Mouse (Mus musculus) lung, embryonic 14.5 days (tissue): ENCODE measurements around the gene Eya3. TPM values are rescaled to one million over a fixed set of nuclear protein-coding genes. Genes with fewer than 3 reads are reported as not detected.

Source experiments
- ATAC-seq: fragments of 200-750 bp; cut with Nextera tagmentation; 2 replicates; pipeline ENCODE4 v1.8.0; 2017; ENCODE audit warnings: mild to moderate bottlenecking, moderate TSS enrichment, moderate library complexity; ENCODE audit not compliant: insufficient read depth
- DNase-seq: peaks from one replicate; pipeline ENCODE4 v3.0.0-alpha.2; 2015
- H3K27ac ChIP-seq: fragments of 300-500 bp; sonication (generic); 2 replicates; pipeline ENCODE4 v1.5.1; 2014; ENCODE audit warnings: low read depth, mild to moderate bottlenecking, moderate library complexity
- H3K27me3 ChIP-seq: fragments of 300-500 bp; sonication (generic); 2 replicates; pipeline ENCODE4 v1.6.1; 2014; ENCODE audit warnings: low read length, control low read depth; ENCODE audit not compliant: insufficient read depth
- H3K36me3 ChIP-seq: fragments of 300-500 bp; sonication (generic); 2 replicates; pipeline ENCODE4 v1.6.1; 2014; ENCODE audit warnings: control low read depth; ENCODE audit not compliant: insufficient read depth
- H3K4me1 ChIP-seq: fragments of 300-500 bp; sonication (generic); 2 replicates; pipeline ENCODE4 v1.6.1; 2014; ENCODE audit warnings: antibody characterized with exemption, control low read depth; ENCODE audit not compliant: insufficient read depth
- H3K4me2 ChIP-seq: fragments of 300-500 bp; sonication (generic); 2 replicates; pipeline ENCODE4 v1.6.1; 2014; ENCODE audit warnings: mild to moderate bottlenecking
- H3K4me3 ChIP-seq: fragments of 300-500 bp; sonication (generic); 2 replicates; pipeline ENCODE4 v1.5.1; 2014; ENCODE audit warnings: low read depth, low read length
- H3K9ac ChIP-seq: fragments of 300-500 bp; sonication (generic); 2 replicates; pipeline ENCODE4 v1.6.1; 2014
- H3K9me3 ChIP-seq: fragments of 300-500 bp; sonication (generic); 2 replicates; pipeline ENCODE4 v1.6.1; 2016; ENCODE audit warnings: low read depth, low read length, control low read depth
- CTCF ChIP-seq: IDR thresholded peaks from 2 replicates; pipeline ENCODE4 v1.5.1; 2016; ENCODE audit warnings: antibody characterized with exemption, low read depth
- WGBS: fragments of 180-500 bp; shearing (Covaris S2); extraction: QIAGEN DNeasy Blood & Tissue Kit; methylation state at CpG from one replicate; pipeline ENCODE4 v1.1.7; 2014; 5-methylcytosine and 5-hydroxymethylcytosine counted together
- polyA plus RNA-seq: library from polyadenylated mRNA; unstranded; fragments of >200 nt; fragmentation: Nextera tagmentation; extraction: Ambion mirVana; gene quantifications from 2 replicates; pipeline ENCODE4 v1.2.1, GENCODE M21; 2014

Eya3 gene
- polyA plus RNA-seq, 1 experiment from 2014 or later: 29.5 TPM

DNA sequence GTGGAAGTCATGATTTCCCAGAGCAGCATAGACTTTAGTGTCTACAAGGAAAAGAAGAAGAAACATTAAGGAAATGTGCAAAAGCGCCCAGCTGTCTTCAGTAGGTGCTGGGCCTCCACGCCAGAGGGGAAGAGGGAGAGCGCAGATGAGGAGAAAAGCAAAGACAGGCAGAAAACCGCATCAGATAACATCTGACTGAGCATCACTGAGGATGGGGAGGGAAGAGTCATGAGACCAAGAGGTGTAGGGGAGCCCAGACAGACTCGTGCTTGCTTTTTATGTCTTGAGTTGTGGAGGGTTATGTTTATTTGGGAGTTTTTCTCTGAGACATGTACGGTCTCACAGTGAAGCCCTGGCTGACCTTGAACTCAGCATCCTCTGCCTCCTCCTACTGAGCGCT is 102.7 kb downstream of the Eya3 start:
- Histone ChIP-seq H3K36me3 (no peaks in the 10 kb centered on the region), H3K27me3 (no peaks in the 10 kb centered on the region), H3K9me3 (no peaks in the 10 kb centered on the region), H3K4me1 (no peaks in the 10 kb centered on the region), H3K4me2 (no peak overlapping the region), H3K27ac (no peak overlapping the region), H3K9ac (no peak overlapping the region), H3K4me3 (no peak overlapping the region)
- DNase-seq (no peak), ATAC-seq (no peak)
- 84% methylated on average over 7 of the region's 7 CpGs for WGBS
- TF ChIP-seq CTCF: no peak

DNA sequence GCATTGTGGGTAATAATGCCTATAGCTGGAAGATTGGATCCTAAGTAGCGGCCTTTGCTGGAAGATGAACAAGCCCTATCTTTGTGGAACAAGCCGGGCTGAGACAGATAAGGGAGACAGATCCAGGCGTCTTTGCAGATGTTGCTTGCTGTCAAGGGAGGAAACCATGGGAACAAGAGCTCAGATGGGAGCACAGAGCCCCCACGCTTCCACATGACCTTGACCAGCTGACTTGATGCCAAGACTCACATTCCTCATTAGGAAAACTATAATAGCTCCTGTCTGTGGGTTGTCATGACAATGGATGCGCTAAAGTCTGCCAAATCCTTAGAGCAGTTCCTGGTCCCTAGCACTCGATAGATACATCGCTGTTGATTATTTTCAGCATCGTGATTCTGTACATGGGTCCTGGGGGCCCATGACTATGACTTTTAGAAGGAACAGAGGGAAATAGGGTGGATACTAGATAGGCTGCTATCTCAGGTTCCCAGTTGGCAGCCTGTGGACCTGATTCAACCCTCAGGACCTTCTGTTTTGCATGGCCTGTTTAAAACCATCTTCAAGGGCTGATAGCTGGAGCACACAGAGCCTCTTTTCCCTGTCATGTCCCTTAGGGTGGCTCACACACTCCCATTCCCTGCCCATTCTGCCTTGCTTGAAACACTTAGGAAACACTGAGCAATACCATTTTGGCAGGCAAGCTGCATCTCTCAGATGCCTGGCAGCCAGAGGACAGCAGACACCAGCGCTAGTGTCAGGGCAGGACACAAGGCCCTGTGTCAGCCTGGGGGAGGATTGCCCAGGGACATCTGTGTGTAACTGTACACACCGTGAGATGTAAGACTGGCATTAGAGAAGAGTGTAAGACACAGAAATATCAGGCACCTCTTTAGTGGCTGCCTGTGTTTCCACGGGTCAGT is 105.5 kb downstream of the Eya3 start:
- no peaks in the 10 kb centered on the region for H3K36me3 ChIP-seq
- H3K9ac ChIP-seq: no peak overlapping the region
- 65% methylated on average over 11 of the region's 11 CpGs for WGBS
- no peak overlapping the region for H3K4me2 ChIP-seq
- H3K9me3 ChIP-seq: no peaks in the 10 kb centered on the region
- ATAC-seq (no peak), DNase-seq (no peak)
- H3K4me1 ChIP-seq: no peaks in the 10 kb centered on the region
- no peak overlapping the region for H3K4me3 ChIP-seq
- H3K27me3 ChIP-seq: no peaks in the 10 kb centered on the region
- no peak overlapping the region for H3K27ac ChIP-seq
- TF ChIP-seq CTCF: no peak

DNA sequence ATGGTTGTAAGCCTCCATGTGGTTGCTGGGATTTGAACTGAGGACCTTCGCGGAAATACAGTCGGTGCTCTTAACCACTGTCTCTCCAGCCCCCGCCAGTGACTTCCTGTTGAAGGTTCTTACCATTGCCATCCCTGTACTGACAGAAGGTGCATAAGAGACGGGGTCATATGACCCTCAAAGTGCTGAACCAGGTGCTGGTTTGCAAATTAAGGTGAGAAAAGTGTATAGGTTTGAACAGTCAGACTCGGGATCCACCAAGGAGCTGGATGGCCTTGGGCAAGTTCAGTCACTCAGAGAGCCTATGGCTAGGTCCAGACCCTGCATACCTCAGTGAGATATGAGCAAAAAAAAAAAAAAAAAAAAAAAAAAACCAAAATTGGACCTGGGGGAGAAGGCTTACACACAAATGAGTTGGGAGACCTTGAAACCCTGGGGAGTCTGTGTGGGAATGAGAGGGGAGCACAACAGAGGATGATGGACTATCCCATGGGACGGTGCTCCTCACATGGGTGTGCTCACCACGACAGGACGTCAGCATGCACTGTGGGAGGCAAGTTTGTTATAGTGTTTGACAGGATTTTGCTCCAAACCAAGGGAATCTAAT is 108.2 kb downstream of the Eya3 start:
- 85% methylated on average over 9 of the region's 9 CpGs for WGBS
- Histone ChIP-seq H3K4me3 (no peak overlapping the region), H3K27ac (peak overlapping the region; percentile 58; the same call in 1 of the 2 replicates), H3K27me3 (no peaks in the 10 kb centered on the region), H3K9ac (no peak overlapping the region), H3K4me2 (0 out of 2 replicates have a peak overlapping the region, but pooled peaks have one; percentile 19), H3K4me1 (no peaks in the 10 kb centered on the region), H3K36me3 (no peaks in the 10 kb centered on the region), H3K9me3 (no peaks in the 10 kb centered on the region)
- DNase-seq (no peak), ATAC-seq (no peak)
- no peak for TF ChIP-seq CTCF

DNA sequence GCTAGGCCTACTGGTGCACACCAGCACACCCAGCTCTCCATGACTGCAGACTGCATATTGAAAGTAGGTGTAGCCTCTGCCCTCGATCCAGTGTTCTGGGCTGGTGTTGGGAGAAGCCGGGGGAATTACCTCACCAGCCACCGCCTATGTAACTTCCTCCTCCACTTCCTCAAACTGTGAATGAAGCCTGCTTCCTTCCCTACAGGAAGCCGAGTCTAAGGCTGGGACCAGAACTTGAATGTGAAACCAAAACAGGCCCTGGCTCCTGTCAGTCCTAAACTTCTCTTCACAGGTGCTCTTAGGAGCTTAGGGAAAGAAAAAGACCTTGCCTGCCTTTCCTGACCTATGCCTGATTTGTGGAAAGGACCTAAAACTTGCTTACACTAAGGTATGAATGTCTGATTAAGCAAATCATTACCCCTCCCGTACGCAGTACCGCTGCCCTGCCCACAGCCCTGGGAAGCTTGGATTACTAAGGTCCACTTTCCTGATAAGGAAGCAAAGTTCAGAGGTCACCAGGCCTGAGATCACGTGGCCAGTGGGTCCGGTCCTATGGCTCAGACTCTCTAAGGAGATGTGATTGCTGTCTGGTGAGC is 109.0 kb downstream of the Eya3 start:
- peak overlapping the region; percentile 19; the same call in 1 of the 2 replicates for H3K4me2 ChIP-seq
- H3K27ac ChIP-seq: peak overlapping the region; percentile 58; the same call in 1 of the 2 replicates
- ATAC-seq (no peak), DNase-seq (peak; percentile 51)
- no peak overlapping the region for H3K4me3 ChIP-seq
- TF ChIP-seq CTCF: no peak
- no peaks in the 10 kb centered on the region for H3K9me3 ChIP-seq
- no peaks in the 10 kb centered on the region for H3K27me3 ChIP-seq
- H3K36me3 ChIP-seq: no peaks in the 10 kb centered on the region
- H3K9ac ChIP-seq: no peak overlapping the region
- no peaks in the 10 kb centered on the region for H3K4me1 ChIP-seq
- 42% methylated on average over 9 of the region's 9 CpGs for WGBS

DNA sequence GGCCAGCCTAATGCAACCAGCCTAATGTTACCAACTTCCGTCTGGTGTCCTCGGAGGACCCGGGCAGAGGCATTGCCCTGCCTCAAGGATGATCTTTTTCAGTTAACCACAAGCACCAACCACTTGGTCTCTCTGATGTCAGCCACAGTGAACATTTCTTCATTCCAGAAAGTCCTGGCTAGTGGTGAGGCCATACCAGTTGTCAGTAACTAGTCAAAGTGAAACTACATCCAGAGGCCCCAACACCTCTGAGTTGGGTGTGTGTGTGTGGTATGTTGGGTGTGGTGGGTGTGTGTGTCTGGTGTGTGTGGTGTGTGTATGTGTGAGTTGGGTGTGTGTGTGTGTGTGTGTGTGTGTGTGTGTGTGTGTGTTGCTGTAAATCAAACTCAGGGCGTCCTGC is 110.0 kb downstream of the Eya3 start:
- no peaks in the 10 kb centered on the region for H3K4me1 ChIP-seq
- 86% methylated on average over 4 of the region's 4 CpGs for WGBS
- no peaks in the 10 kb centered on the region for H3K9me3 ChIP-seq
- TF ChIP-seq CTCF: no peak
- no peak for ATAC-seq
- H3K36me3 ChIP-seq: no peaks in the 10 kb centered on the region
- no peak for DNase-seq
- no peak overlapping the region for H3K4me3 ChIP-seq
- H3K9ac ChIP-seq: no peak overlapping the region
- H3K4me2 ChIP-seq: no peak overlapping the region
- H3K27me3 ChIP-seq: no peaks in the 10 kb centered on the region
- H3K27ac ChIP-seq: no peak overlapping the region

DNA sequence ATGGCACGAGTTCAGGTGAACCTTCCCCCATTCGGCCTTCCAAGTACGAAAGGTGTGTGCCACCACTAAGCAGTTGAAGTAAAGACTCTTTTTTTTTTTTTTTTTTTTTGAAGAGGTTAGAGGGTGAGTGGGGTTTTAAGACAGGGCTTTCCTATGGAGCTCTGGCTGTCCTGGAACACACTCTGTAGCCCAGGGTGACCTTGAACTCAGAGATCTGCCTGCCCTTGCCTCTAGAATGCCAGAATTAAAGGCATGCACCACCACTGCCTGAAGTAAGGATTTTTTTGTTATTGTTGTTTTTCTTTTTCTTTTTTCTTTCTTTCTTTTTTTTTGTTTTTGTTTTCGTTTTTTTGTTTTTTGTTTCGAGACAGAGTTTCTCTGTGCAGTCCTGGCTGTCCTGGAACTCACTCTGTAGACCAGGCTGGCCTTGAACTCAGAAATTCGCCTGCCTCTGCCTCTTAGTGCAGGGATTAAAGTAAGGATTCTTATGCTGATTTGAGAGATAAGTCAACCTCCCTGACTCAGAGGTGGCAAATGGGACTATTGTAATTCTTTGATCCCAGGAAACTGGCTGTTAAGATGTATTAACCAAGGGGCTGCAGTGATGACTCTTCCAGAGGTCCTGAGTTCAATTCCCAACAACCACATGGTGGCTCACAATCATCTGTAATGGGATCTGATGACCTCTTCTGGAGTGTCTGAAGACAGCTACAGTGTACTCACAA is 110.6 kb downstream of the Eya3 start:
- WGBS: 74% methylated on average over 6 of the region's 6 CpGs

More for the DNA sequence above, 110.6 kb downstream of the Eya3 start:
- no peak overlapping the region for H3K4me3 ChIP-seq
- no peaks in the 10 kb centered on the region for H3K4me1 ChIP-seq
- no peak for TF ChIP-seq CTCF
- DNase-seq: no peak
- no peak overlapping the region for H3K4me2 ChIP-seq
- no peaks in the 10 kb centered on the region for H3K9me3 ChIP-seq
- H3K36me3 ChIP-seq: no peaks in the 10 kb centered on the region
- no peak for ATAC-seq
- no peaks in the 10 kb centered on the region for H3K27me3 ChIP-seq
- no peak overlapping the region for H3K9ac ChIP-seq
- H3K27ac ChIP-seq: no peak overlapping the region
